Mouse (Mus musculus) heart, embryonic 12.5 days (tissue): ENCODE measurements around the gene Ormdl3. TPM values are rescaled to one million over a fixed set of nuclear protein-coding genes. Genes with fewer than 3 reads are reported as not detected.
A peak's percentile ranks its signal among the peaks of the same experiment; 100 is the strongest.

Source experiments
- ATAC-seq: fragments of 200-750 bp; cut with Nextera tagmentation; 2 replicates; pipeline ENCODE4 v1.8.0; 2017; ENCODE audit warnings: moderate TSS enrichment, moderate library complexity; ENCODE audit not compliant: insufficient number of reproducible peaks, low FRiP score
- H3K27ac ChIP-seq: fragments of 300-500 bp; sonication (generic); 2 replicates; pipeline ENCODE4 v1.5.1; 2016; ENCODE audit warnings: mild to moderate bottlenecking, moderate library complexity; ENCODE audit not compliant: poor library complexity, severe bottlenecking
- H3K27me3 ChIP-seq: fragments of 300-500 bp; sonication (generic); replicated peaks from 2 replicates; pipeline ENCODE4 v1.6.1; 2016; ENCODE audit warnings: mild to moderate bottlenecking, moderate library complexity
- H3K36me3 ChIP-seq: fragments of 300-500 bp; sonication (generic); 2 replicates; pipeline ENCODE4 v1.6.1; 2016; ENCODE audit warnings: mild to moderate bottlenecking, moderate library complexity
- H3K4me1 ChIP-seq: fragments of 300-500 bp; sonication (generic); replicated peaks from 2 replicates; pipeline ENCODE4 v1.6.1; 2016; ENCODE audit warnings: mild to moderate bottlenecking
- H3K4me2 ChIP-seq: fragments of 300-500 bp; sonication (generic); 2 replicates; pipeline ENCODE4 v1.6.1; 2016; ENCODE audit warnings: mild to moderate bottlenecking, moderate library complexity
- H3K4me3 ChIP-seq: fragments of 300-500 bp; sonication (generic); 2 replicates; pipeline ENCODE4 v1.5.1; 2016; ENCODE audit warnings: mild to moderate bottlenecking
- H3K9ac ChIP-seq: fragments of 300-500 bp; sonication (generic); 2 replicates; pipeline ENCODE4 v1.6.1; 2016; ENCODE audit warnings: mild to moderate bottlenecking, moderate library complexity
- H3K9me3 ChIP-seq: fragments of 300-500 bp; sonication (generic); replicated peaks from 2 replicates; pipeline ENCODE4 v1.6.1; 2016; ENCODE audit warnings: mild to moderate bottlenecking, moderate library complexity
- WGBS: fragments of 180-500 bp; shearing (Covaris S2); methylation state at CpG from one replicate; pipeline ENCODE4 v1.1.7; 2016; 5-methylcytosine and 5-hydroxymethylcytosine counted together
- polyA plus RNA-seq: library from polyadenylated mRNA; unstranded; fragments of >200 nt; fragmentation: Nextera tagmentation; extraction: Ambion mirVana; gene quantifications from 2 replicates; pipeline ENCODE4 v1.2.1, GENCODE M21; 2016

Ormdl3 gene
- polyA plus RNA-seq, 1 experiment from 2014 or later, result 71.0 TPM

GRCm38 (mm10) chr11:98602090-98602690 is 15.0 kb upstream of the Ormdl3 start:
- Histone ChIP-seq H3K27me3 (peaks cover 32% of the 10 kb centered on the region), H3K9me3 (no peaks in the 10 kb centered on the region), H3K4me3 (peak overlapping the region; percentile 43), H3K36me3 (no peaks in the 10 kb centered on the region), H3K4me1 (peaks cover 32% of the 10 kb centered on the region), H3K9ac (peak overlapping the region; percentile 42; the same call in 1 of the 2 replicates), H3K27ac (no peak overlapping the region), H3K4me2 (peak overlapping the region; percentile 76)
- WGBS, result 1% methylated on average over 20 of the region's 20 CpGs
- ATAC-seq, result peak; percentile 71

DNA sequence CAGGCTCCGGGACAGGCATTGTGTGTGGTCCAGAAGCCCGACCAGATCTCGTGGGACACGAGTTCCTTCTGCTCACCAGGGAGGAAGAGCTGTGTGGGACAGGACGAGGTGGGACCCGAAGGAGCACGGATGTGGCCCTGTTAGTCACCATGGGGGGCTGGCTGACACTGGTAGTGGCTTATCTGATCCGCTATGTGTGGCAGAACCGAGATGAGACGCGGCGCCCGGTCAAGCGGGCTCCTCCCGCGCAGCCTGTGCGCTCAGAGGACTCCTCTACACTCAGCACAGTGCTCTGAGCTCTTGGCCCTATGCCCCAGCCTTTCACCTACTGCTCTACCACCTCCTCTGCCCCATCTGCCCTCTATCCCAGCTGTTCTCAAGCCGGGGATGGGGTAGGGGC is 12.1 kb upstream of the Ormdl3 start:
- 26% methylated on average over 18 of the region's 18 CpGs for WGBS
- Histone ChIP-seq H3K27ac (no peak overlapping the region), H3K9ac (peak overlapping the region; percentile 27), H3K4me2 (peak overlapping the region; percentile 31; the same call in 1 of the 2 replicates), H3K4me1 (peaks cover 38% of the 10 kb centered on the region), H3K27me3 (peaks cover 27% of the 10 kb centered on the region), H3K4me3 (no peak overlapping the region), H3K36me3 (no peaks in the 10 kb centered on the region), H3K9me3 (no peaks in the 10 kb centered on the region)
- no peak for ATAC-seq

DNA sequence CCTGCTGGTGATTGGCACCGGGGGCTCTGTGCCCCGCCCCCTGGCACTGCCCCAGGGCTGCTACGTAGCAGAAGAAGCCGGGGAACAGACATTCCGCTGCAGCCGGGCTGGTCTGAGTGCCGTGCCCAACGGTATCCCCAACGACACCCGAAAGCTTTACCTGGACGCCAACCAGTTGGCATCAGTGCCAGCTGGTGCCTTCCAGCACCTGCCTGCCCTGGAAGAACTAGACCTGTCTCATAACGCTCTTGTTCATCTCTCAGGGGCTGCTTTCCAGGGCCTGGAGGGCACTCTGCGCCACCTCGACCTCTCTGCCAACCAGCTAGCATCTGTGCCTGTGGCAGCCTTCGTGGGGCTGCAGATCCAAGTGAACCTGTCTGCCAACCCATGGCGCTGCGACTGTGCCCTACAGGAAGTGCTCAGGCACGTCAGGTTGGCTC is 11.7 kb upstream of the Ormdl3 start:
- ATAC-seq, result no peak
- Histone ChIP-seq H3K4me1 (peaks cover 40% of the 10 kb centered on the region), H3K27me3 (peaks cover 27% of the 10 kb centered on the region), H3K9me3 (no peaks in the 10 kb centered on the region), H3K36me3 (no peaks in the 10 kb centered on the region), H3K9ac (peak overlapping the region; percentile 27; the same call in 1 of the 2 replicates), H3K4me2 (peak overlapping the region; percentile 31; the same call in 1 of the 2 replicates), H3K4me3 (no peak overlapping the region), H3K27ac (no peak overlapping the region)
- 64% methylated on average over 18 of the region's 18 CpGs for WGBS

DNA sequence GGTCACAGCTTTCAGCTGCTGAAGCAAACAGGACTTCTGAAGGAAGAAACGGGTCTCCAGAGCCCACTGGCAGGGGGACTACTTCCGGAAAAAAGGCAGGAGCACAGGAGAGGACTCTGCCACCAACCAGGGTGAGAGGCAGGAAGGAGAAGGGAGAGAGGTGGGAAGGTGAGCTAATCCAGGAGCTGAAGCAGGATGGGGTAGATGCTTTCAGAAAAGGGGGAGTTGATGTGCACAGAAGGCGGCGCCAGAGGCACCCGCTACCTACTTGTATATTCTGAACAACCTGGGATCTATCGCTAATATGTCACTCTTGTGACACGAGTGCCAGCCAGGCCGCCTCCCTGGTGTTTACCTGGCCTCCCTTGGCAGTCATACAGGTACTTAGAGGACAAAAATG is 10.8 kb upstream of the Ormdl3 start, which contains the start of gene Lrrc3c:
Lrrc3c (plus strand) TSS at position 301 of the 400 bp plus-strand sequence.
- Histone ChIP-seq H3K4me3 (no peak within 1 kb of the TSS), H3K27me3 (peaks cover 27% of the 10 kb centered on the region), H3K4me2 (peak within 1 kb of the TSS; percentile 31; the same call in 1 of the 2 replicates), H3K9ac (peak within 1 kb of the TSS; percentile 27; the same call in 1 of the 2 replicates), H3K9me3 (no peaks in the 10 kb centered on the region), H3K27ac (no peak within 1 kb of the TSS), H3K36me3 (no peaks in the 10 kb centered on the region), H3K4me1 (peaks cover 40% of the 10 kb centered on the region)
- ATAC-seq, result no peak
- WGBS, result 86% methylated on average over 8 of the region's 8 CpGs

GRCm38 (mm10) chr11:98597363-98597762 is 10.2 kb upstream of the Ormdl3 start:
- H3K9me3 ChIP-seq, result no peaks in the 10 kb centered on the region
- H3K4me2 ChIP-seq, result no peak overlapping the region
- no peak overlapping the region for H3K27ac ChIP-seq
- H3K36me3 ChIP-seq, result no peaks in the 10 kb centered on the region
- H3K4me1 ChIP-seq, result peaks cover 41% of the 10 kb centered on the region
- WGBS, result 36% methylated on average over 6 of the region's 6 CpGs
- peak; percentile 27; the same call in 1 of the 2 replicates for ATAC-seq
- H3K4me3 ChIP-seq, result no peak overlapping the region
- no peak overlapping the region for H3K9ac ChIP-seq
- H3K27me3 ChIP-seq, result peaks cover 27% of the 10 kb centered on the region

GRCm38 (mm10) chr11:98595955-98596354 is 8.8 kb upstream of the Ormdl3 start:
- Histone ChIP-seq H3K4me3 (no peak overlapping the region), H3K27ac (no peak overlapping the region), H3K4me1 (peaks cover 37% of the 10 kb centered on the region), H3K4me2 (no peak overlapping the region), H3K27me3 (peaks cover 27% of the 10 kb centered on the region), H3K9me3 (no peaks in the 10 kb centered on the region), H3K9ac (no peak overlapping the region), H3K36me3 (no peaks in the 10 kb centered on the region)
- WGBS, result 78% methylated on average over 3 of the region's 3 CpGs
- no peak for ATAC-seq

GRCm38 (mm10) chr11:98595473-98595872 is 8.3 kb upstream of the Ormdl3 start:
- Histone ChIP-seq H3K4me1 (peaks cover 36% of the 10 kb centered on the region), H3K27ac (no peak overlapping the region), H3K36me3 (no peaks in the 10 kb centered on the region), H3K4me3 (no peak overlapping the region), H3K27me3 (peaks cover 26% of the 10 kb centered on the region), H3K4me2 (no peak overlapping the region), H3K9ac (no peak overlapping the region), H3K9me3 (no peaks in the 10 kb centered on the region)
- no peak for ATAC-seq
- WGBS, result 63% methylated on average over 10 of the region's 10 CpGs

DNA sequence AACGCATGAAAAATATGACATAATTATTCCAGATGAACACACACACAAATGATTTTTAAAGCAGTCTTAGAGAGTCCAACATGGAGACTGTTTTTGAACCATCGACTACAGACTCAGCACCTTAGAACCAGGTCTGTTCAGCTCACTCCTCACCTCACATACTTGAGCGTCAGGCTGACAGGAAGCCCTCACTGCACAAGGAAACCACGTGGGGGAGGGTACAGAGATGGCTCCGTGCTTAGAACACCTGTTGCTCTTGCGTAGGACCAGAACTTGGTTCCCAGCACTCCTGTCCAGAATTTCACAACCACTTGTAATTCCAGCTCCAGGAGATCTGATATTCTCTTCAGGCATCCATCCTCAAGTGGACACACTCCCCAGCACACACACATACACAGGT is 7.9 kb upstream of the Ormdl3 start:
- Histone ChIP-seq H3K4me2 (no peak overlapping the region), H3K9me3 (no peaks in the 10 kb centered on the region), H3K4me3 (no peak overlapping the region), H3K36me3 (no peaks in the 10 kb centered on the region), H3K9ac (no peak overlapping the region), H3K27ac (no peak overlapping the region), H3K4me1 (peaks cover 36% of the 10 kb centered on the region), H3K27me3 (peaks cover 23% of the 10 kb centered on the region)
- WGBS, result 76% methylated on average over 6 of the region's 6 CpGs
- no peak for ATAC-seq

DNA sequence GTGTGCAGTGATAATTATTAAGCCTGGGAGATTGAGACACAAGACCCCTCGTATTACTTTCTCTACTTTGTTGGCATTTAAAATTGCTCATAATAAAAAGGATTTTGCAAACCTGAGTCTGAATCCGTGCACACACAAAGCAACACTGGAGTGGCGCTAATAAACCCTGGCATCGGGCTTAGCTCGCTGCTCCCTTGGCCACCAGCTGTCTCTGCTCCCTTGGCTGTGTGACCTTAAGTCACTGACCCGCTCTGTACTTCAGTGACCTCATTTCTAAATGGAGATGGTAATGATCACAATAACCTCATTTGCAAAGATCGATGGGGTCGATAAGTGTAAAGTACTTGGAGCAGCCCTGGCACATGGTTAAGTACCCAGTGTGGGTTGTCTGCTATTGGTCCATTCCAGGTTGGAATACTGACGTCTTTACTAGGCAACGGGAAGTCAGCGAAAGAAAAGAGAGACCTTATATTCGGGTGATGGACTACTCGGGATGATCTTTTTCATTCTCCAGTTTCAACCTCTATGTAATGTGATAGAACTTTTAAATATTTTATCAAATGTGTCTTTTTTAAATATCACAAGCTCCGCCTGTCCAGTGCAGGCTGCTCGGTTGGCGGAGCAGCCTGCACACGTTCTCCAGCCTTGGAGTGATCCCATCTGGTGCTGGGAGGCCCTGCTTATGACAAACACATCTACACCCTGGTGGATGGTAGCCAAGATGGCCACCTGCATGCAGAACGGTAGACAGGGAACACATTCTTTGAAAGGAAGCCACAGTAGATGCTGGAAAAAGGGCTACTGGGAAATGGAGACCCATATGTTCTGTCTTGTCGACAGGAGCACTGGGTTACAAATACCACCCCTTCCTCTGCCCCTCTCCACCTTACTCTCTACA is 3.6 kb upstream of the Ormdl3 start:
- H3K4me1 ChIP-seq, result peaks cover 49% of the 10 kb centered on the region
- no peak for ATAC-seq

DNA sequence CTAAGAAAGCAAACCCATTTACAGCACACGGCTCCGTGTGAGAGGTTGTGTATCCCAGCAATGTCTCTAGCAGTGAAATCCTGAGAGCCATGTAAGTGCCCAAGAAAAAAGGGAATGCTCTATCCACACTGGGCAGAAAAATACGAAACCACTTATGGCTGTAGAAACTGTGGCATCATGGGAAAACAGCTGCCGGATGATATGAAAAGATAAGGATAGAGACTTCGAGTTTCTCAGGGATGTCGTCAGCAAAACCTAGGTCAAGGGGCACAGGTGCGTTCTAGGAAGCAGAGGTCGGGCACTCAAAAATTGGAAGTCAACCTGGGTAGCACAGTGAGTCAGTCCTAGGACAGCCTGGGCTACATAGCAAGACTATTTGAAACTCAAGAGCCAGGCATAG is 2.1 kb upstream of the Ormdl3 start:
- Histone ChIP-seq H3K9me3 (no peaks in the 10 kb centered on the region), H3K36me3 (no peaks in the 10 kb centered on the region), H3K4me2 (0 out of 2 replicates have a peak overlapping the region, but pooled peaks have one; percentile 18), H3K4me1 (peaks cover 61% of the 10 kb centered on the region), H3K4me3 (no peak overlapping the region), H3K9ac (no peak overlapping the region), H3K27ac (peak overlapping the region; percentile 99), H3K27me3 (no peaks in the 10 kb centered on the region)
- 63% methylated on average over 8 of the region's 8 CpGs for WGBS
- no peak for ATAC-seq

More for the DNA sequence above, 3.6 kb upstream of the Ormdl3 start:
- no peak overlapping the region for H3K9ac ChIP-seq
- WGBS, result 78% methylated on average over 19 of the region's 19 CpGs
- H3K9me3 ChIP-seq, result no peaks in the 10 kb centered on the region
- H3K4me2 ChIP-seq, result no peak overlapping the region
- no peak overlapping the region for H3K4me3 ChIP-seq
- no peak overlapping the region for H3K27ac ChIP-seq
- H3K27me3 ChIP-seq, result no peaks in the 10 kb centered on the region
- H3K36me3 ChIP-seq, result no peaks in the 10 kb centered on the region

- Histone ChIP-seq H3K27me3 (no peaks in the 10 kb centered on the region), H3K9me3 (no peaks in the 10 kb centered on the region), H3K4me3 (no peak overlapping the region), H3K4me2 (peak overlapping the region; percentile 88), H3K9ac (no peak overlapping the region), H3K27ac (peak overlapping the region; percentile 99), H3K4me1 (peaks cover 63% of the 10 kb centered on the region), H3K36me3 (peaks cover 3% of the 10 kb centered on the region; the same call in 1 of the 2 replicates)
- ATAC-seq, result no peak
- WGBS, result 32% methylated on average over 6 of the region's 6 CpGs
Measured at GRCm38 (mm10) chr11:98588833-98589281, 1.7 kb upstream of the Ormdl3 start.
